Mouse (Mus musculus) olfactory bulb, adult 2 months (tissue): ENCODE measurements at regions not wholly inside any gene's neighbourhood (a gene's known extent, or its start where the extent isn't known, plus 50 kb on each side); places are given as distances from the start of the nearest gene placed in this dataset.

Experiments
- H3K27ac ChIP-seq: fragments of 200-500 bp; 2 replicates; pipeline ENCODE4 v1.5.1; 2012; ENCODE audit warnings: low read depth, low read length; ENCODE audit not compliant: insufficient read depth
- H3K4me1 ChIP-seq: fragments of 200-500 bp; 2 replicates; pipeline ENCODE4 v1.6.1; 2012; ENCODE audit warnings: low read length; ENCODE audit not compliant: control insufficient read depth, insufficient read depth
- H3K4me3 ChIP-seq: fragments of 200-500 bp; 2 replicates; pipeline ENCODE4 v1.5.1; 2012; ENCODE audit warnings: mild to moderate bottlenecking, low read depth, low read length, moderate library complexity; ENCODE audit not compliant: insufficient read depth
- CTCF ChIP-seq: fragments of 200-500 bp; IDR thresholded peaks from 2 replicates; pipeline ENCODE4 v1.5.1; 2012; ENCODE audit warnings: low read depth, mild to moderate bottlenecking, low read length, moderate library complexity; ENCODE audit not compliant: insufficient read depth
- POLR2A ChIP-seq: fragments of 200-500 bp; IDR thresholded peaks from 2 replicates; pipeline ENCODE4 v1.6.1; 2012; ENCODE audit warnings: mild to moderate bottlenecking, low read depth, low read length, moderate library complexity; ENCODE audit not compliant: insufficient read depth
- WGBS: fragments of 180-500 bp; shearing (Covaris S2); methylation state at CpG from one replicate; pipeline ENCODE4 v1.1.7; 2018; 5-methylcytosine and 5-hydroxymethylcytosine counted together

DNA sequence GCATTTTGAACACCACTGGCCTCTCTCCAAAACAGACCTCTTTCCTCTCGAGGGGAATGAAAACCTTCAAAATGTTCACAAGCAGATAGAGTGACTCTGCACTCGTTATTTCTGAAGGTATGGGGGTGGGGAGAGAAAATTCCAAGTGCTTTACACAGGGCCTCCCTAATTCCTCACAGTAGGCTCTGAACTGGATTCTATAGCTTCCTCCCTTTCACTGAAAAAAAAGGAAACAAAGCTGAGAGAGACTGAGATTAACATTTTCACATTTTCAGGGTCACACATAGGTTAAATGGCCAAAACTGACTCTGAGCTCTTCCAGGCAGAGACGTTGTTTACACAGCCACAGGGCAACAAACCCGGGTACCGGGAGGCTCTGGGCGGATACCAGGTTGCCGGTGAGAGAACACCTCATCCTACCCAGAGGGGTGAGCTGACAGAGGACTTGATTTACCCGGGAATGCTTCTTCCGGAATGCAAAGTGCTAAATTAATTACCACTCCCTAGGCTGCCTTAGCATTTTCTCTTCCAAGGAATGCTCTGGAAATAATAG lies 98.5 kb downstream of the Tmco5 start:
- 48% methylated on average over 9 of the region's 9 CpGs for WGBS
- TF ChIP-seq CTCF: no peak
- H3K27ac ChIP-seq: no peak overlapping the region

DNA sequence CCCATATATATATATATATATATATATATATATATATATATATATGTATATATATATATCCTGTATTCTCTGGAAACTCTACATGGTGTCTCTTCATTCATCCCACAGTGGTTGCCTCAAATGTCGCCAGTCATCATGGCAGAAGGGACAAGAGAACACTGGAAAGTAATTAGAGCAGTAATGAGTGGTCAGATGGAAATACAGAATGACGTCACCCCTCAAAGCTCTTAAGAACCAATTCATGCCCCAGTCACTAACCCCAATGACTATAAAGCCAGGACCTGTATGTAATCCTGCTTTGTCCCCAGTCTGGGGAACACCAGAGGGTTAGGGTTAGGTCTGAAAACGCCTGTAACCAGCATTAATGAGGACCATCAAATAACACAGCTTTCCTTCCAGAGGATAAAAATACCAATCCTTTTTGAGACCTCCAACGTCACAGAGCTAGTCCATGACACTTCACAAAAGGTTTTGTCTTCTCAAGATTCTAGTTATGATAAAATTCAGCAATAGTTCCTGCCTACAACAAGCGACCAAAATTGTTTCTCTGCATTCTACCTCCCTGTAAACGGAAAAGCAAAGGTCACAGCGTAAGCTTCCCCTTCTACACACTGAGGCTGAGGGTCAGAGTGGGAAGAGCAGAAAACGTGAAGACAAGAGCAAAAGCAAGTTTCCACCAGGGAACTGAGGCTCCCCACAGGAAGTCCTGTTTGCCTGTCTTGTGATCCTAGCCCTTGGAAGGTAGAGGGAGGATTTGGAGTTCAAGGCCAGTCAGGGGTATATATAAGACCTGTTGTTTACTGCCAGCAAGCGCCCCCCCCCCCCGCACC lies 99.5 kb downstream of the Tmco5 start:
- H3K27ac ChIP-seq: no peak overlapping the region
- TF ChIP-seq POLR2A (no peak), CTCF (no peak)
- peaks cover 17% of the 10 kb centered on the region for H3K4me1 ChIP-seq
- 80% methylated on average over 10 of the region's 10 CpGs for WGBS
- no peak overlapping the region for H3K4me3 ChIP-seq

More for the DNA sequence above, 98.5 kb downstream of the Tmco5 start:
- H3K4me3 ChIP-seq: no peak overlapping the region
- peaks cover 17% of the 10 kb centered on the region for H3K4me1 ChIP-seq

DNA sequence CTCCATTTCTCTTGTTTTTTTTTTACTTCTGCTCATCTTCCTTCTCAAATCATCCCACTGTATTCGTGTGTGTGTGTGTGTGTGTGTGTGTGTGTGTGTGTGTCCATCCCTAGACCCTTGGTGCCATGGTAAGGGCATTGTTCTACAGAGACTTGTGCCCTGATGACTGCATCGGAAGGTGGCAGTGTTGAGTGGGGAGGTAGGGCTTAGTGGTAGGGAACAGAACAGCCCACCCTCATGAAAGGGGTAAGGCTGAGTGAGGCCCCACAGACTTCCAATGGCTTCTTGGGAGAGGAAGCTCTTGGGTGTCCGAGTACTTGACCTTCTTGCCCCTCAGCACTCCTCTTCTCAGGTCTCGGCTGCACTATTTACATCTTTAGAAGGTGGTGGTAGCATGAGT lies 100.3 kb downstream of the Tmco5 start:
- 90% methylated on average over 4 of the region's 4 CpGs for WGBS
- Histone ChIP-seq H3K4me3 (no peak overlapping the region), H3K27ac (no peak overlapping the region), H3K4me1 (peaks cover 15% of the 10 kb centered on the region)
- TF ChIP-seq CTCF (no peak), POLR2A (no peak)

DNA sequence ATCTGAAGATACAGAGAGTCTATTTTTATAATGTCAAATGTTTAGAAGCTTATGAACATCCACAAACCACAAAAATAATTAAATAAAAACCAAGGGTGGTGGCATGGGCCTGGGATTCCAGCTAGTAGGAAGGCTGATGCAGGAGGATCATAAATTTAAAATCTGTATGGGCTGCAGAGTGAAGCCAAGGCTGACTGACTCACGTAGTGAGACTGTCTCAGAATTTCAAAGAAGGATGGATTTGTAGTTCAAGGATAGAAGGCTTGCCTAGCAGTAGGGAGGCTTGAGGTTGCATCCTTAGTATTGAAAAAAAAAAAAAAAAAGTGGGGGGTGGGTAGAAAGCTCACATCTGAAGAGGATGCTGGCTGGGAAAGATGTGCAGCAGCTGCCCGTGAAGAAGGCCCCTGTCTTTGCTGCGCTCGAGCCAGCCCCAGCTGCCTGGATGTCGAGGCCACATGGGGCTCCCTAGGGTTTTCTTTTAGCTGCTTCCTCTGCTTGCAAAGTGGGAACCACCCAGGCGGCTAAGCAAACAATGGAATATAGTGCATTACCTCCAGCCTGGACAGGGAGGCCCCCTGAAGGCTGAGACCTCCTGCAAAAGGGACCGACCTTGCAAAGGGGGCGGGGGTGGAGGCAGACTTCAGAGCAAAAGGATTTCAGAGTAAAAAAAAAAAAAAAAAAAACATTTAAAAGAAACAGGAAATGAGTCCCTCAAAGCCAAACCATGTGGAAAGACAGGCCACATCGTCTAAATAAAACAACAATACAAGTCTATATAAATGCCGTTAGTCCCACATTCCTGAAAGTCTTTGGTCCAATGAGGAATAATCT lies 101.3 kb downstream of the Tmco5 start:
- Histone ChIP-seq H3K27ac (0 out of 2 replicates have a peak overlapping the region, but pooled peaks have one; percentile 26), H3K4me1 (peaks cover 15% of the 10 kb centered on the region), H3K4me3 (no peak overlapping the region)
- TF ChIP-seq POLR2A: no peak
- no peak for TF ChIP-seq CTCF
- WGBS: 31% methylated on average over 10 of the region's 10 CpGs

DNA sequence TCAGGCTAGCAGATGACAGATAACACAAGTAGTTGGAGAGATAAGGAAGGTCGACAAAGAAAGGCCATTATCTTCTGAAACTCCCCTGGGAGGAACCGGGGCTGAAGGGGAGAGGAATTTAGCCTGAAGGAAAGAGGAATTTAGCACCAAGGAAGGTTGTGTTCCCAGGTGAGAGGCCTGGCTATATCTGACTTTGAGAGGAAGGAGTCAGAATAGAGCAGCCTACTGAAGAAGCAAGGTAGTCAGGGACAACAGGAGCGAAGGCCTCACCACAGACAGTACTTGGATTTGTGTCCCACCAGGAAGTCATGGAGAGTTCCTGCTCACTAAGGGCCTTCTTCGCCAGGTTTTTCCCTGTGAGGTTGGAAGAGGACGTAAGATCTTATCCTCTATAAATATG lies 102.2 kb downstream of the Tmco5 start:
- no peak for TF ChIP-seq CTCF
- TF ChIP-seq POLR2A: no peak
- Histone ChIP-seq H3K27ac (no peak overlapping the region), H3K4me3 (no peak overlapping the region), H3K4me1 (peaks cover 9% of the 10 kb centered on the region)
- WGBS: 77% methylated on average over 5 of the region's 5 CpGs

DNA sequence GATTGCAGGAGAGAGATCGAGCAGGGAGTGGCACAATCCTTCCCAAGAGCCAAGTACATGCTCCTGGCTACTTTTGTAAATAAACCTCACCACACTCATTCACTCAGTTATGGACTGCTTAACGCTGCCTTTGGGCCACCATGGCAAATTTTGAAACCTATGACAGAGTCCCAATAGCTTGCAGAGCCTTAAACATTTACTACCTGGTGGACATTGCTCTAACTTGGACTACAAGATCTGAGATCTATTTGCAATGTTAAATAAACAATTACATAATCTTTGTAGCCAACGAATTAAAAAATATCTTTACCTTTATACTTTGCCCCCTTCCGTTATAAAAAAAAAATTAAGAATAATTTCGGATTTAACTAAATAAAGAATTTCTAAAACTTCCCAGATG lies 104.9 kb downstream of the Tmco5 start:
- 91% methylated on average over 5 of the region's 5 CpGs for WGBS
- TF ChIP-seq POLR2A (no peak), CTCF (no peak)

DNA sequence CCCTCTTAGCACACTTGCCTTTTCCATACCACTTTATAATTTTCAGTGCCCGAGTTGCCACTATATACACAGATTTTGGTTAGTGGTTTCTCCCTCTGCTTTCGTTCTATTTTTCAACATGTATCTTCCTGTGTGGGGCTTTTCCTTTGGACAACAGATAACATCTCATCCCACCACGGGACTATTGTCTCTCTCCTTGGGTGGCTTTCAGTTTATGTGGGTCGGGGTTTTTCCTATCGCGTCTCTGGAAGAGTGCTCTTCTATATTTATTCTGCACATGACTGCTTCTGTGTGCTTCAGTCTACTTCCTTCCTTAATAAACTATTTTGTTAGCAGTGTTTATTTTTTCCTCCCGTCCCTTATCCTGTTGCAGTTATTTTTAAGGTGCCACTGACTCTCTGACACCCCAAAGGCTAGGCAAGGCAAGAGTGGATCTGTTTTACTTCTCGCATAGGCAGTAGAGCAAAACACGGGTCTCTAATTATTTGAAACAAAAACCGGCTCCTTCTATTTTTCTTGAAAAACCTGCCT lies 105.4 kb downstream of the Tmco5 start:
- no peak for TF ChIP-seq CTCF
- TF ChIP-seq POLR2A: no peak
- no peak overlapping the region for H3K27ac ChIP-seq
- H3K4me3 ChIP-seq: no peak overlapping the region
- WGBS: 47% methylated on average over 10 of the region's 10 CpGs
- peaks cover 3% of the 10 kb centered on the region for H3K4me1 ChIP-seq

More for the DNA sequence above, 104.9 kb downstream of the Tmco5 start:
- Histone ChIP-seq H3K4me1 (peaks cover 3% of the 10 kb centered on the region), H3K4me3 (no peak overlapping the region), H3K27ac (no peak overlapping the region)

DNA sequence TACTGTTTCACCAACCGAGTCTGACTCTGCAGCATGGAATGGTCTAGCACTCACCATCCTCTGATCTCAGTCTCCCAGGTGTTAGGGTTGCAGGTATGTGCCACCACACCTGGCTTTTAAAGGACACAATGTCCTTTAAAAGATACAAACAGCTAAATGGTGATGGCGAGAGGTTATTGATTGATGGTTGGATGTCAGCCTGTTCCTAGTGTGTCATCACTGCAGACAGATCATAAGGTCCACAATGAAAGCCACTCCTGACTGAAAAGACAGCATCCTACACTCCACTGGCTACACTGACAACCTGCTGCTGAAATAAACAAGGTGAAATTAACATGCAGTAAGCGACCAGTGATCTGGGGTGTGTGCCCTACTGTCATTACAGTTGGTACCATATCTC lies 106.1 kb downstream of the Tmco5 start:
- Histone ChIP-seq H3K4me1 (peaks cover 3% of the 10 kb centered on the region), H3K27ac (no peak overlapping the region), H3K4me3 (no peak overlapping the region)
- WGBS: 90% methylated on average over 3 of the region's 3 CpGs
- TF ChIP-seq CTCF (no peak), POLR2A (no peak)
